Mouse (Mus musculus): ENCODE measurements around the gene Ubr4. TPM values are rescaled to one million over a fixed set of nuclear protein-coding genes. Genes with fewer than 3 reads are reported as not detected.
"Not testable (repeated sequence)": the region's sequence is repeated elsewhere in the genome, so short reads cannot be mapped to it uniquely, and the experiment has no call there.

Ubr4 gene
- polyA plus RNA-seq, 1 experiment = 130 TPM

DNA sequence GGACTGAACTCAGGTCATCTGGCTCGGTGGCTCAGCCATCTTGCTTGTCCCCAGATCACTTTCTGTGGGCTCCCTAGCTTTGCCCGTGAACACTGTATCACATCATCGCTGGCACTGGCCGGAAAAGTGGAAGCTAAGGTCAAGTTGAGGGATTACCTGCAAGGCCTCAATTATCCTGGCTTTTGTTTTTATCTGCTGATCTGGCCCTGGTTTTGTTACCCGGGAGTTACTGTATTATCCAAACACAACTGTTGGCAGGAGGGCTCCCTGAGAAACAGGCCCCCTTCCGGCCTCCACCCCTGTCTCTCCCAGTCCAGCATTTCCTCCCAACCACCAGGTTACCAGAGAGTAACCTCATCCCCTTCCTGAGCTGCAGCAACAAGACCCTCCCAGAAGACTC, 166.8 kb downstream of the Ubr4 start:
- H3K4me2 ChIP-seq (ENCODE audit: low read depth) = no peak overlapping the region
- no peak overlapping the region for H3K4me3 ChIP-seq
- no peaks in the 10 kb centered on the region for H3K79me2 ChIP-seq (ENCODE audit: control insufficient read depth, insufficient read depth)
- H3ac ChIP-seq (ENCODE audit: control insufficient read depth, insufficient read length) = no peak overlapping the region
- no peaks in the 10 kb centered on the region for H3K27me3 ChIP-seq (ENCODE audit: control insufficient read depth, insufficient read depth, insufficient read length)
- no peaks in the 10 kb centered on the region for H3K36me3 ChIP-seq (ENCODE audit: control insufficient read depth, insufficient read depth)
- TF ChIP-seq MAX (IDR thresholded peaks at IDR 0.05; ENCODE audit: low read depth) = no peak
- TF ChIP-seq POLR2A (IDR thresholded peaks at IDR 0.05; ENCODE audit: insufficient read length, low read depth) = no peak
- TF ChIP-seq SRF (IDR thresholded peaks at IDR 0.05; ENCODE audit: control insufficient read depth, insufficient read length, low read depth) = no peak

- TF ChIP-seq POLR2A (IDR thresholded peaks at IDR 0.05; ENCODE audit: insufficient read length, low read depth) (no peak), MYOG (IDR thresholded peaks at IDR 0.05; ENCODE audit: control insufficient read depth in 1 of 3, insufficient read depth in 1 of 3, insufficient read length in 2 of 3, low read depth in 2 of 3) (no peak), SRF (IDR thresholded peaks at IDR 0.05; ENCODE audit: control insufficient read depth, insufficient read length, low read depth) (no peak), REST (IDR thresholded peaks at IDR 0.05; ENCODE audit: insufficient read depth, insufficient read length) (no peak), TCF3 (IDR thresholded peaks at IDR 0.05; ENCODE audit: insufficient read length, low read depth) (no peak), POLR2AphosphoS2 (IDR thresholded peaks at IDR 0.05; ENCODE audit: insufficient read length, low read depth) (no peak), E2F4 (IDR thresholded peaks at IDR 0.05; ENCODE audit: insufficient read depth) (no peak), MAX (IDR thresholded peaks at IDR 0.05; ENCODE audit: low read depth) (no peak), MYOD1 (IDR thresholded peaks at IDR 0.05; ENCODE audit: control insufficient read depth in 1 of 3, insufficient read length in 2 of 3, low read depth in 2 of 3) (no peak), TCF12 (IDR thresholded peaks at IDR 0.05; ENCODE audit: insufficient read depth, poor library complexity, severe bottlenecking) (no peak), USF1 (IDR thresholded peaks at IDR 0.05; ENCODE audit: low read depth) (no peak), CEBPB (IDR thresholded peaks at IDR 0.05; ENCODE audit: insufficient read depth, poor library complexity, severe bottlenecking) (no peak)
- Histone ChIP-seq H3ac (ENCODE audit: control insufficient read depth, insufficient read length) (no peak overlapping the region), H3K79me2 (ENCODE audit: control insufficient read depth, insufficient read depth) (no peaks in the 10 kb centered on the region), H3K36me3 (ENCODE audit: control insufficient read depth, insufficient read depth) (no peaks in the 10 kb centered on the region), H3K4me3 (no peak overlapping the region), H3K27me3 (ENCODE audit: control insufficient read depth, insufficient read depth, insufficient read length) (no peaks in the 10 kb centered on the region), H3K4me2 (ENCODE audit: low read depth) (no peak overlapping the region)
These were observed 169.5 kb downstream of the Ubr4 start for GRCm38 (mm10) chr4:139521926-139522325.

- Histone ChIP-seq H3K27me3 (ENCODE audit: control insufficient read depth, insufficient read depth, insufficient read length) (no peaks in the 10 kb centered on the region), H3K4me3 (no peak overlapping the region), H3K36me3 (ENCODE audit: control insufficient read depth, insufficient read depth) (no peaks in the 10 kb centered on the region), H3K79me2 (ENCODE audit: control insufficient read depth, insufficient read depth) (no peaks in the 10 kb centered on the region), H3ac (ENCODE audit: control insufficient read depth, insufficient read length) (no peak overlapping the region), H3K4me2 (ENCODE audit: low read depth) (no peak overlapping the region)
- TF ChIP-seq MYOD1 (IDR thresholded peaks at IDR 0.05; ENCODE audit: control insufficient read depth in 1 of 3, insufficient read length in 2 of 3, low read depth in 2 of 3) (no peak), REST (IDR thresholded peaks at IDR 0.05; ENCODE audit: insufficient read depth, insufficient read length) (no peak), CEBPB (IDR thresholded peaks at IDR 0.05; ENCODE audit: insufficient read depth, poor library complexity, severe bottlenecking) (no peak), TCF3 (IDR thresholded peaks at IDR 0.05; ENCODE audit: insufficient read length, low read depth) (no peak), TCF12 (IDR thresholded peaks at IDR 0.05; ENCODE audit: insufficient read depth, poor library complexity, severe bottlenecking) (no peak), E2F4 (IDR thresholded peaks at IDR 0.05; ENCODE audit: insufficient read depth) (no peak), POLR2AphosphoS2 (IDR thresholded peaks at IDR 0.05; ENCODE audit: insufficient read length, low read depth) (no peak), POLR2A (IDR thresholded peaks at IDR 0.05; ENCODE audit: insufficient read length, low read depth) (no peak), MAX (IDR thresholded peaks at IDR 0.05; ENCODE audit: low read depth) (no peak), USF1 (IDR thresholded peaks at IDR 0.05; ENCODE audit: low read depth) (no peak), MYOG (IDR thresholded peaks at IDR 0.05; ENCODE audit: control insufficient read depth in 1 of 3, insufficient read depth in 1 of 3, insufficient read length in 2 of 3, low read depth in 2 of 3) (no peak), SRF (IDR thresholded peaks at IDR 0.05; ENCODE audit: control insufficient read depth, insufficient read length, low read depth) (no peak)
These were observed 174.1 kb downstream of the Ubr4 start for GRCm38 (mm10) chr4:139526475-139526874.

- H3K36me3 ChIP-seq (ENCODE audit: control insufficient read depth, insufficient read depth); H3K4me3 ChIP-seq; H3K27me3 ChIP-seq (ENCODE audit: control insufficient read depth, insufficient read depth, insufficient read length); H3ac ChIP-seq (ENCODE audit: control insufficient read depth, insufficient read length); H3K4me2 ChIP-seq (ENCODE audit: low read depth); H3K79me2 ChIP-seq (ENCODE audit: control insufficient read depth, insufficient read depth): not testable (repeated sequence)
These were observed 177.8 kb downstream of the Ubr4 start, which contains the start of gene Iffo2 for GRCm38 (mm10) chr4:139530248-139530647. TSS of gene Iffo2 (plus strand) at chr4:139530548.

- Histone ChIP-seq H3K79me2 (ENCODE audit: control insufficient read depth, insufficient read depth) (no peaks in the 10 kb centered on the region), H3K36me3 (ENCODE audit: control insufficient read depth, insufficient read depth) (no peaks in the 10 kb centered on the region), H3K4me2 (ENCODE audit: low read depth) (no peak overlapping the region), H3K27me3 (ENCODE audit: control insufficient read depth, insufficient read depth, insufficient read length) (no peaks in the 10 kb centered on the region), H3ac (ENCODE audit: control insufficient read depth, insufficient read length) (no peak overlapping the region), H3K4me3 (no peak overlapping the region)
- no peak for TF ChIP-seq REST (IDR thresholded peaks at IDR 0.05; ENCODE audit: insufficient read depth, insufficient read length)
These were observed 179.7 kb downstream of the Ubr4 start for GRCm38 (mm10) chr4:139532081-139532480.
